Mouse (Mus musculus): ENCODE data around the gene Gabbr2.

Gabbr2 gene

DNA sequence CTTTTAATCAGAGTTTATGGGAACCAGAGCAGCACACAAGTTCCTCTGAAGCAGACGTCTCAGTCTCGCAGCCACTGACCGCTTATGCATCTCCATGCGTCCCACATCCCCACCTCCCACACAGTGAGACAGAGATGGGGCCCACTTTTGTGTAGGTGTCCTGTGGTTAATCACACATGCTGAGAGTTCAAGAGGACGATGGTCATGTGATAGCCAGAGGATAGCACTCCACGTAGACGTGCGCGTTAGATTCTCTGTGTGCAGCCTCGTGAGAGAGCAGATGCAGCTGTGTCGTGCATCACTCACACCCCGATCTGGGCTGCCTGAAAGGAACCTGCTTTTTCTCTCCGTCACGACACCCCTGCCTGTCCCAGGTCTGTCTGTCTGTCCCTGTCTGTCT lies 167.9 kb downstream of the Gabbr2 start:
- in situ Hi-C loops (cut with MboI, MseI) = no loop called here

DNA sequence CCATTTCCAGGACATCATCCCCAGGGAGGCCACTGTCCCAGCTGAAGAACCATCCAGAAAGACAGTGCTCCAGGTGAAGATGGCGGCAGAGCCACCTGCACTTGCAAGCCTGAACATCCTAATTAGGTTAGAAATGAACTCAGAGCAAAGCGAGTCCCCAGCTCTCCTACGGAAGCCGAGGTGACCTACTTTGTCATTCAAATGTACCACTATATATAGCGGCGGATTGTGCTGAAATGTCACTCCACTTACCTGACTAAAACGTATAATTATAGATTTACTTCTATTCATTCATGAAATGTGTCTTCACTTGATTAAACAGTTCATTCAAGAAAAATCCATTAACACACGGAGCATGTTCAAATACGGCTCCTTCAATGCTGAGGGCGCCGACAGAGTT lies 170.0 kb downstream of the Gabbr2 start:
- in situ Hi-C loops (cut with MboI, MseI) = no loop called here

DNA sequence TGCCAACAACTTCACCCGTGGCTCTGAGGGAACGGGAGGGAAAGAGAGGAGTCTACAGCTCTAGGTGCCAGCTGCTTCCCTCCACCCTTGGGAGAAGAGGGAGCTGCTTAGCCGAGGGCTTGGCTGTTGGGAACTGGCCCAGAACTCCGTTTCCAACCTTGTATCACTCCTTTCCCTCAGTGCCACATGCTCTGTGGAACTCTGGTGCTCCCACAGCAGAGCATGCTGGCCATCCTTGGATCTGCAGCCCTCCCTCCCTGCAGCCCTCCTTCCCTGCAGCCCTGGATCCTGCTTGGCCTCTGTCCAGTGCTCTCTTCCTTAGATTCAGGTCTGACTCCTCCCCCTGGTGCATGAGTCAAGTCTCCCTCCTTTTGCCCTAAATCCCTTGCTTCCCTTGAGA lies 176.7 kb downstream of the Gabbr2 start:
- in situ Hi-C loops (cut with MboI, MseI) = no loop called here

DNA sequence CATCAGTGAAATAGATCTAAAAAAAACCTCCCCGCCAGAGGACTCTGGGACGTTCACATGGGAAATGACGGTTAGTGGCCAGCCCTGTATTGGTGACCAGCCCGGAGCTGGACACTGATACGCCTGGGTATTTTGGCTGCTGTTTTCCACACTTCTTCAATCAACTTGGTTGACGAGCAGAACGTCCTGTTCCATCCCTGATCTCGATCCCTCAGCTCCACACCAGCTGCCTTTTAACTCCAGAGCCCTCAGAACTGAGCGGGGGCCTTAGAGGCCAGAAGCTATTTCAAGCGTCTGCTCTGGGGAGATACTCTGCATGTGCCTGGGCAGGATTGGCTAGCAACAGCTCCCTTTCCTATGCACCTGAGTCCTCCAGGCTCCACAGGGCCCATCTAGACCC lies 177.4 kb downstream of the Gabbr2 start:
- in situ Hi-C loops (cut with MboI, MseI) = no loop called here

DNA sequence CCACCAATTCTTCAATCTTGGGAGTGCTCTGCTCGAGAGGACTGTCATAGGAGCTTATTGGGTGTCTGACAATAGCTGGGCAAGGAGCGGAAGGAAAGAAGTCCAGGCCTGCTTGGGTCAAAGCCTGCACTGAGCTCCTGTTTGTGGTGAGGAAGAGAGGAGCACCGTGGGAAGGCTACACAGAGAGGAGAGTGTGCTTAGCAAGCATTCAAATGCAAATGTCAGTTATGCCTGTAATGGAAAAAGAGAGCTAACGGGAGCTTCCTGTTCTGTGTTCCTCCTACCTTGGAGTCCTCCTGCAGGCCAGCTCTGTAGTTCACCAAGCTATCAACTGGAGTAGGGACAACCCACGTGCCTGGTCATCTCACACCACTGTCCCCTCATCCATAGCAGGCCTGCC lies 180.5 kb downstream of the Gabbr2 start:
- in situ Hi-C loops (cut with MboI, MseI) = no loop called here

DNA sequence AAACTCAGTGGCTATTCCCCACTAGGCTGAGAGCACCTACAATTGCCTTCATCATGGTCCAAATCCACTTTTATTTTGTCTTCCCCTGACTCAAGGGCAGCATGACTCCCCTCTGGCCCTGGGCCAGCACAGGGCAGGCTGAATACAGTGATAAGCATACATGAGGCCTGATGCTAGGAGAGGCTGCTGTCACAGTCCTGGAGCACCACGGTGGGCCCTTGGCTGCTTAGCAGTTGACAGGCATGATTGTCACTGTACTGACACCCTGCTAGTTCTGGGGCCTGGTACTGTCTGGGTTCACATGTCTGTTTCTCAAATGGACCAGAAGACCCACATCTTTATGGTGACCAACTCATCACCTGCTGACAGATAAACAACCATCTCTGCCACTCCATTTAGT lies 184.8 kb downstream of the Gabbr2 start:
- in situ Hi-C loops (cut with MboI, MseI) = no loop called here

DNA sequence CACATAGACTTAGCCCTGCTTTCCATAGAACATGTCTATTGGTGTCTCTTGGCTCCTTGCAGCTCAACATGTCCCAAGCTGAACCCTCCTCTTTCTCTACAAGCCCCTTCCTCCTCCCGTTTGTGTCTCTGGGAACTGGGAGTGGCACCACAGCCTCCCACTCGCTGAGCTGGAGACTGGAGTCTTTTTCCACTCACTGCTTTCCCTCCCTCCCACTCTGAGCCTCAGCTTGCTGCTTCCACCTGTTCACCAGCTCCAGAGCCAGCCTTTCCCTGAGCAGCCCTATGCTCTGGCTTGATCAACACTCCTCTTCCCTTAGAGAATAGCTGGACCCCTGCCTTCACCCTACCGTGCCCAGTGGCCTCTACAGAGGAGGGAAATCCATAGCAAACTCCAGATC lies 185.8 kb downstream of the Gabbr2 start:
- in situ Hi-C loops (cut with MboI, MseI) = no loop called here

DNA sequence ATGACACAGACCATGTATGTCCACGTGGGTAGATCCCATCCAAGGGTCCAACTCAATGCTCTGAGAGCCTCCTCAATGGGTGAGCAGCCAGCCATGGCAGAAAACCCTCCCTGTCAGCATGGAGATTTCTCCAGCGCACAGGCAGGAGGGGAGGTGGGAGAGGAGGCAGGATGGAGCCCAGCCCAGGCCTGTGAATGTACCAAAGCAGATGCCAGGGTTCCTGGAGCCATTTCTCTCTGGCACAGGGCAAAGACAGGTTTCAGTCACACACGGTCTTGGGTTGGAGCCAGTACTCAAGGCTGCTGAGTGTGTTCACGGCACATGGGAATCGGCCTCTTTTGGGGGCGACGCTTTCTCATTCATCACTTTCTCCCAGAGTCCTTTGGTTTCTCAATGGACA lies 189.3 kb downstream of the Gabbr2 start:
- in situ Hi-C loops (cut with MboI, MseI) = no loop called here

DNA sequence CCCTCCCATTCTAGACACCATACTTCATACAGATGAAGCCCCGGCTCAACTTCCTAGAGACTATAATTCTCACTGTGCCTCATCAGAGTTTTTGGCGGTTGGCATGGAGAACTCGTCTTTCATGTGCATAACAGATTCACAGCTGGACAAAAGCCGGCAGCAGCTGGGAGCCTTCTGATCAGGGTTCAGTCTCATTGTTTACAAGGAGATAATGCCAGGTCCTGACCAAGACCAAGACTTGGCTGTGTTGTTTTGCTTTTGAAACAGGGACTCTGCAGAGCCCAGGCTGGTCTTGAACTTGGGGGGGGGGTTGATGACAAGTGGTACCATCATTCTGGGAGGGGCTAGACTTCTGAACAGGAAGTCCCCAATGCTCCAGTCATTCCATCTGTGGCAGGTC lies 191.8 kb downstream of the Gabbr2 start:
- in situ Hi-C loops (cut with MboI, MseI) = no loop called here

DNA sequence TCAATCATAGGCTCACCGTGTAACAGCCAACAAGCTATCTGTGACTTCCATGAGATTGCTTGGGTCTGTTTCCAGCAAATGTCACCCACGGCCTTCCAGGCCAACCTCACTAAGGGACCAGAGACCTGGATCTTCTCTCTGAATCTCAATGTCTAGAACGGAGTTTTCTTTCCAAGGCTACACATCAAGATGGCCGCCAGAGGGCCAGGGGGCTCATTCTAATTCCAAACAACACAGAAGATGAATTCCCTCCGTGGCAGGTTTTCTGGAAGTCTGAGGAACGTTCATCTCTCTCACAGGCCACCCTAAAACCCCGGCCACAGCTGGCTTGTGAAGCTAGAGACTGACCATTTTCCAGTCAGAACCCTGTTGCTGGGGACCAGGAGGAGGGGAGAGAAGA lies 196.0 kb downstream of the Gabbr2 start:
- in situ Hi-C loops (cut with MboI, MseI) = no loop called here

DNA sequence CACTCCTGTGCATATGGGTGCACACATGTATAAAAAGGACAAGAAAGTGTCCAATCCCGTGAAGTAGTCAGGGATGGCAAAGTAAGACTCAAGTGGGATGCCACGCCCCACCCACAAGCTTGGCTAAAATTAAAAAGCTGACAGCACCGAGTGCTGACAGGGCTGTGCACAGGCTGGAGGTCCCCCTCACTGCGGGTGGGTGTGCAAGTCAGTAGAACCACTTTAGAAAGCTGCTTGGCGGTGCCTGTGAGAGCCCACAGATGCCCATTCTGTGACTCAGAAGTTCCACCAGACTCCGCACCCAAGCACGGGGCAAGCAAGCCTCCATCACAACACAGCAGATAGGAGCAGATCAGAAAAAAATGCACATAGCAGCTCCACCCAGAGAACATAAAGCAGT lies 197.1 kb downstream of the Gabbr2 start:
- in situ Hi-C loops (cut with MboI, MseI) = no loop called here

DNA sequence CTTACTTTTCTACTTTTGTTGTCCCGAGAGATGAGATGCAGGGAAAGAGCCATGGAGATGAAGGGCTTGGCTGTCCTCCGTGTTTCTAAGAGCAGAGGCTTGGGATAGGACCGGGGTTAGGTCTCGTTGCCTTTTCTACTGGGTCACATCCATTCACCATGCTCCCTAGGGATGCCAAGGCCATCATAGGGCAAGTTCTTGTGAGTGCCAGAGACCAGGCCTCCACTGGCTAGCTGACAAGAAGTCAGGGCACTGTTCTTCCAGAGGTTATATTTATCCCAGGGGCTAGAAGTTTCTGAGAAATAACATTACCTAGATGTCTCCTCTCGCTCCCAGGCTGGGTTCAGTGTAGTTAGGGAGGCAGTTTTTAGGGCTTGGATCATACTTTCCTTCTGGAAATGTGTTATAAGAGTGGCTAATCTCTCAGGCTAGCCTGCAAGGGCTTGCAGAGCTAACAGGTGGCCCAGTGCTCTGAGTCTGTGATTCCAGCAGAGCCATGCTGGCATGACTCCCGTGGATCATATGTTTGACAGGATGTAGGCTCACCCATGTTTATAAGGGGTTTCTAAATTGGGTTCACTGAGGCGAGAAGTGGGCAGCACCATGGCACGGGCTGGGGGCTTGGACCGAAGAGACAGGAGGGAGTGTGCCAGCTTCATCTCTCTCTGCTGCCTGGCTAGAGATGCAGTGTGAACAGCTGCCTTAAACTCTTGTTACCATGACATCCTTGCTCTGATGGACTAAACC lies 199.2 kb downstream of the Gabbr2 start:
- in situ Hi-C loops (cut with MboI, MseI) = no loop called here

DNA sequence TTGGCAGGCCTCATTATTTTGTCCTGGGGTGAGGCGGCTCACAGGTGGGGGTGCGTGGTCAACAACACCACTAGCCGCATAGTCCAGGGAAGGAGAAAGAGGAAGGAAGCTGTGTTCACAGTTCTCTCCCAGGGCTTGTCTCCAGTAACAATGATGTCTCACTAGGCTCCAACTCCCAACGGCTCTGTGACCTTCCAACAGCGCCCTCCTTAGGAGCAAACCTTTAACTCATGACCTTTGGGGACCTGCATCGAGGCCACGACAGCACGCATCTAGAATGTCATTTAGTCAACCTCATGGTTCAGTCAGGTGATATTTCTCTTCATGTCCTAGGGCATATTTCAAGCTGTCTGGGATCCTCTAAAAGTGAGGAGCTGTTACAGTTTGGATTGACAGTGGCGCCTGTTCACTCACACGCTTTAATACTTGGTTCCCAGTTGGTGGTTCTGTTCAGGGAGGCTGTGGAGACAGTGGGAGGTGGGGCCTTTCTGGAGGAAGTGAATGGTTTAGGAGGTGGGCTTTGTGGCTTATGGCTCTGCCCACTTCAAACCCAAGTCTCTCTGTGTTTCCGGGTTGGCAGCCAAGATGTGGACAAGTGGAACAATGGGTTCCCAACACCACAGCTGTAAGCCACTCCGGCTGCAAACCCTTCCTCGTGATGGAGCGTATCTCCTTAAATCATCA lies 200.3 kb downstream of the Gabbr2 start:
- in situ Hi-C loops (cut with MboI, MseI) = no loop called here

DNA sequence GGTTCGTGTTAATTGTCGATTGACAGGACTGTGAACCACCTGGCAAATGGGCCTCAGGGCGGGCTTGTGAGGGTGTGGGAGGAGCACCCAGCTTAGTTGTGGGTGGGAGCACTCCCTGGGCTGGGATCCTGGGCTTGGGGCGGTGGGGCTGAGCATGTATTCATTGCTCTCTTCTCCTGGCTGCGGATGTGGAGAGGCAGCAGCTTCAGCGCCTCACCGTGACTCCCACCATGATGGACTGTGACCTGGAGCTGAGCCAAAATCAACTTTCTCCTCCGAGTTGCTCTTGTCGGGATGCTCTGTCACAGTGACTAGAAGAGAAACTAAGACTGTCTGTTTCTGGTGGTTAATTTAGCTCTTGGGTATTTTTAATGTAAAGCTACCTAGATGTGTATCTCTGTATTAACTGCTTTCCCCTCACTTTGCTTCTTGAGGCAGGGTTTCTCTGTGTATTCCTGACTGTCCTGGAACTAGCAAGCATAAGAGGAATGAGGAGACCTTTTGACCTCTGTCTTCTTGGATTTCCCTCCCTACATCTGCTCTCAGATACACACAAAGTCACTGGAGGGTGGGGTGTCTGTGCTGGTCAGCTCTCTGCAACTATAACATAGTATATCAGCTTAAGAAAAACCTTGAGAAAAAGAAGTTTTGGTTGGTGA lies 200.9 kb downstream of the Gabbr2 start:
- in situ Hi-C loops (cut with MboI, MseI) = no loop called here

DNA sequence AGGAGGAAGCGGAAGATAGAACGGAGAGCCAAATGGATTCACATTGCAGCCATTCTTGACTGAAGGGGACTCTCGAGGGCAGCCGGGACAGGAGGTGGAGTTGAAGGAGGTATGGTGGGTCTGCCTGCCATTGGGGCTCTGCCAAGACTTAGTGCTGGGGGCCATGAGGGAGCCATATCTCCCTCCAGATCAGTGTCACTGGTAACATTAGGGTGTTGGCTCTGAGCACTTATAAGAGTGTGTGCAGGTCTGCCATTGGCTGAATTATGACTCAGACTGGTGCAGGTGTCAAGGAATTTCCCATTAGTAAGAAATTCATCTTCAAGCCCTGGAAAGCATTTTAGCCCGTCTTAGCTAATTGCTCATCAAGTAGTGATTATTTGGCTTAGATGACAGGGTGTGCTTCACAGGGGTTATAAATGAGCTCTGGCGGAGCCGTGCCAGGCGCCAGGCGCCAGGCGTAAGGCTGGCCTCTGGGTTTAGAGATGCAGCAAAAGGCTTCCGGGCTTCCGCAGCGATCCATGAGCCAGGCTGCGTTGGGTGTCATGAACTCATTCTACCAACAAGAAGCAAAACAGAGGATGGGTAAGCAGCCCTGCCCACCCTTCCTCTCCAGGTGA lies 207.1 kb downstream of the Gabbr2 start:
- in situ Hi-C loops (cut with MboI, MseI) = no loop called here

DNA sequence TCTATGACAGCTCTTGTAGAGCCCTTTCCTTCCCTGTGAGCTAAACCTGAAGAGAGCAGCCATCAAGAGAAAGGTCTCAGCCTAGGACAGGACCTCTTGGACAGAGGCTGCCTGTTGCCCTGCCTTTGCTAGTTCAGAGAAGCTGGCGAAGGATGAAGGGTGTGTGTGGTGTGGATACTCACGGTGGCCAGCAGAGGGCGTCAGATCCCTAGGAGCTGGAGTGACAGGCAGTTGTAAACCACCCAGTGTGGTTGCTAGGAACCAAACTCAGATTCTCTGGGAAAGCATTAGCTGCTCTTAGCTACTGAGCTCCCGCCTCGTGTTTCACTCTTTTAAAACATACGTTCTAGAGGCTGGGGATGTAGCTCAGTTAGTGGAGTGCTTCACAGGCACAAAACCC lies 210.6 kb downstream of the Gabbr2 start:
- in situ Hi-C loops (cut with MboI, MseI) = no loop called here

DNA sequence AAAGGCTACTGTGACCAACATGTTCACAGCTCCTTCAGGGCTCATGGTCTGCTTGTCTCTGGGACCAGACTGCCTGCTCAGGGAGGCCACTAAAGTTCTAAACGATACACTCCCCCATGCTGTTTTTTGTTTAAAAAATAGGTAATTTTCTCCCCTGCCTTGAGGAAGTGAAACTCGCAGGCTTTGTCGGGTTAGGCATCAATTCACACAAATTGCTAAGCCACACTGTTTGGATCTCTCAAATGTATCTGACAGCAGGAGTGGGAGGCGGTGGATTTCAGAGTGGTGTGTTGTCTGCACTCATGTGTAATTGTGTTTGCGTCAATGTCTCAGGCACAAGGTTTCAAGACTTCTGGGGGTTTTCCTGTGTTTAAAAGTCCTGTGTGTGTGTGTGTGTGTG lies 215.7 kb downstream of the Gabbr2 start:
- in situ Hi-C loops (cut with MboI, MseI) = no loop called here

DNA sequence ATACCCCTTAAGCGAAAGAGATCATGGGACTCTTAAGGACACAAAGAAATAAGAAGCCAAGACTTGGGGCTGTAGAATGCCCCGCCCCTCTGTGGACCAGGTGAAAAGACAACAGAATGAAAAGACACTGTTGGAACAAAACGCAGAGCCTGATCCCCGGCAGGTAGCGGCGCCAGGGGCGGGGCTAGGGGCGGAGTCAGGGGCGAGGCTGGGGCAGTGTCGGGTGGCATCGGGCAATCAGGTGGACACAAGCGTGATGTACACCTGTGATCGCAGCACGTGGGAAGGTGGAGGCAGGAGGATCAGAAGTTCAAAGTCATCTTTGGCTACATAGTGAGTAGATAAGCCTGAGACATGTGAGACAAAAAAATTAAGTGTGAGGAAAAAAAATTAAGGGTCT lies 217.0 kb downstream of the Gabbr2 start:
- in situ Hi-C loops (cut with MboI, MseI) = no loop called here

DNA sequence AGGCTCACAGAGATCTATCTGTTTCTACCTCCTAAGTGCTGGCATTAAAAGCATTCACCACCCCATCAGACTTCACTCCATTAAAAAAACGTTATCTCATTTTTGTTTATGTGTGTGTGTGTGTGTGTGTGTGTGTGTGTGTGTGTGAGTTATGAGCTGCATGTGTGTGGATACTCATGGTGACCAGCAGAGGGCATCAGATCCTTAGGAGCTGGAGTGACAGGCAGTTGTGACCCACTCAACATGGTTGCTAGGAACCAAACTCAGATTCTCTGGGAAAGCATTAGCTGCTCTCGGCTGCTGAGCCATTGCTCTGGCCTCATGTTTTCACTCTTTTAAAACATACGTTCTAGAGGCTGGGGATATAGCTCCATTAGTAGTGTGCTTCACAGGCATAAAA lies 218.4 kb downstream of the Gabbr2 start:
- in situ Hi-C loops (cut with MboI, MseI) = no loop called here

DNA sequence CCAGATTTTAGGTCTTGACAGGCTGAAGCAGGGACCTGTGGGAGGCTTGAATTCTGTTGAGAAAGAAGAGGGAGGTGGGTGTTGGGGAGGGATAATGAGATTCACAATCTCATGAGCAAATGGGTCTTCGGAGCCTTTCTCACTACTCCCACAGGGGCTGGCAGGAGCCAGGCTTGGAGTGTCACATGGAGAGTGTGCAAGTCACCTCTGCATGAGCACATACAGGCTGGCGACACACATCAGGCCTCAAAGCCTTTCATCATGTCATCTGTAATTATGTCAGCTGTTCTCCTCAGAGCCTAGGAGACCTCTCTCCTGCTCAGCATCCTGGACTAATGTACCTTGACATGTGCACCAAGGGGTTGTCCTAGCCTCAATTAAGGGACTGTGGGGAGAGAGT lies 219.1 kb downstream of the Gabbr2 start:
- in situ Hi-C loops (cut with MboI, MseI) = no loop called here

DNA sequence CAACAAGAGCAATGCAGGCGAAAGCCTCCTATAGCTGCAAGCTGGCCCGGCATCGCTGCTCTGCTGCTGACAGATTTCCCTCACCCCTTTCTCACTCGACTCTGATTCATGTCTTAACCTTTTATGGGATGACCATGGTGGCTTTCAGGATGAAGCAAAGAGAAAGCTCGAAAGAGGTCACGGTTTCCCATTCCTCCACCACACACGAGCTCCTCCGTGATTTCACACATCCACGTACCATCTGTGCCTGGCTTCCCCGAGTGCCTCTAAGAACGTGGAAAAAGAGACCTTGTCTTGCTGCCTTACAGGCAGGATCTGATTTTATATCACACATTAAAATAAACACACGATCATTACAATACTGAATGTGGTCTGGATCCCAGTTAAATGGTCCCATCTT lies 220.6 kb downstream of the Gabbr2 start:
- in situ Hi-C loops (cut with MboI, MseI) = no loop called here

DNA sequence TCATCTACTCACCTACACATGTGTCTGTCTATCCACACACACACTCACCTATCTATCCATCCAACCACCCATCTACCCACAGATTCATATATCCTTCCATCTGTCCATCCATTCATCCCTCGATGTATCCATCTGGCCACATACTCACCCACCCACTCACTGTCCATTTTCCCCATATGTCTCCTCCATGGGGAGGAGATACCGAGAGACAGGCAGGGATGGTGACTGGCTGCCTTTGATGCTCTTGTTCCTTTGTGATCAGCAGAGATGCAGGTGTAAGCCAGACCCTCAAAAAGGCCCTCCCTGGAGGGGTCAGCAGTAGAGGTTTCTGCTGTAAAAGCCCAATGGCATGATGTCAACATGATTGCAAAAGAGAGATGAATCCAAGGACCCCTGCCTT lies 221.0 kb downstream of the Gabbr2 start:
- in situ Hi-C loops (cut with MboI, MseI) = no loop called here

DNA sequence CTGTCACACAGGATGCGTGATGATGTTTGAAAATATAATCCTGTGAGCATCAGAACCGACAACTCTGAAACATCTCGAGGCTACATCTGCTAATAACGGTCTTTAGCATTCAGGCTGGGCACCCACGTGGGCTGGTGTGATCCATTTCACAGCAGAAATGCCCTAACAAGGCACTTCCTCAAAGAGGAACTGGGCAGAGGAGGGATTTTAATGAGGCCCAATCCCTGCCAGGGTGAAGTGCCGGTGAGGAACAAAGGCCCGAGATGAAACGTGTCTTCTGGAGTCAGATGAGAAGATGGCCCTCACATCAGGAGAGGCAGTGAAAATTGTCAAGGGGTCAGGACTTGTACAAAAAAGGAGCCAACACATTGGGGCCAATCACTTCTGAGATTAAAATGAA lies 221.6 kb downstream of the Gabbr2 start:
- in situ Hi-C loops (cut with MboI, MseI) = no loop called here
